Mouse (Mus musculus): Measurements from ENCODE around the gene Nup98.

DNA sequence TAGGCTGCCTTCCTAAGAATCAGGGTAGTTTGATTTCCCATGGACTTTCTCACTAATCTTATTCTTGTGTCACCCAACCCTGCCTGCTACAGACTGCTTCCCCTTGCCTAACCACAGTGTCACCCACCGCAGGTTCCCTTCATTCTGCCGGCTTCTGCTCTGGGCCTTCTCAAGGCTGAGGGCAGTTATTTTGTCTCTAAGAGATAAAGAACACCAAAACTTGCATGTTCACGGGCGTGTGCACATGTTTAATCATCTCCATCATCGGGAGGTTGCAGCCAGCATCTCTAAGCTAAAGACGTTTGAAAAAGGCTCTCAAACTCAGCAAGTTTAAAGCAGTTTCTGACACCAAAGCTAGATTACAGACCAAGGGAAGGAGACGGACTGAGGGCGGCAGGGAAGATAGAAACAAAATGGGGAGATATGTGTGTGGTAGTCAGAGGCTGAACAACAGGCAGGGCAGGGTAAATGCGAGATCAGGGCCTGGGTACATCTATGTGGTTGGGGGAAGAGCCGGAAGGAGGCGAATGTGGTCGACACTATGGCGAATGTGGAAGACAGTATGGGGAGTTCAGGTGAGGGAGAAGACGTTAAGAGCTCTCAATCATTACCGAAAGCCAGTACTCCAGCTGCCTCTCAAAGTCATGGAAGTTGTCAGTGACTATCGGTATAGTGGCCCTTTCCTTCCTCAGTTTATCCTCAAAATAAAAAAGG, 38.9 kb upstream of the Nup98 start:
- TF ChIP-seq POLR2A (IDR thresholded peaks at IDR 0.05; ENCODE audit: extremely low read depth, insufficient read depth, low read length): no peak
- no peak for TF ChIP-seq CTCF (IDR thresholded peaks at IDR 0.05; ENCODE audit: low read depth, low read length)
